Mouse (Mus musculus): ENCODE measurements at regions not wholly inside any gene's neighbourhood (a gene's known extent, or its start where the extent isn't known, plus 50 kb on each side); places are given as distances from the start of the nearest gene placed in this dataset.
"Not testable (repeated sequence)": the region's sequence is repeated elsewhere in the genome, so short reads cannot be mapped to it uniquely, and the experiment has no call there.

GRCm38 (mm10) chr3:117117838-117118237 is 149.1 kb upstream of the Palmd start:
- no peak for DNase-seq (ENCODE audit: low read depth, low spot score)

GRCm38 (mm10) chr3:117116210-117116609 is 147.4 kb upstream of the Palmd start:
- DNase-seq (ENCODE audit: low read depth, low spot score) = no peak

- DNase-seq (ENCODE audit: low read depth, low spot score) = no peak
Measured at GRCm38 (mm10) chr3:117112766-117113165, 144.0 kb upstream of the Palmd start.

DNA sequence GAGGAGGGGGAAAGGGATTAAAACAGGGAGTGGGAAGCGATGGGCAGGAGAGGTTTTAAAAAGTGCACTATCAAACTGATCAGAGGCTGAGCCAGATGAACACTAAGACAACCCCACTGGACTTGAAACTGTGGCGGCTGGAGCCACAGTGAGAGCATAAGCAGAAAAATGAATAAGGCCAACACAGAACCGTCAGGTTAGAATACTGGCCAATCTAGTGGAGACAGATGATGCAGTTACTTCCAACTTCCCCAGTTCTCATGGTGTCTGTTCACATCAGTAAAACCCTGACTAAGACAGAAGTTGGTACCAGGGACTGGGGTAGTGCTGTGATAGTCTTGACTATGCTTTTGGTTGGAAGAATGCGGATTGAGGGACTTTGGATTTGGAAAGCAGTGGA is 143.5 kb upstream of the Palmd start:
- DNase-seq (ENCODE audit: low read depth, low spot score) = no peak

- DNase-seq (ENCODE audit: low read depth, low spot score) = no peak
Measured at GRCm38 (mm10) chr3:117108966-117109700, 140.3 kb upstream of the Palmd start.

DNA sequence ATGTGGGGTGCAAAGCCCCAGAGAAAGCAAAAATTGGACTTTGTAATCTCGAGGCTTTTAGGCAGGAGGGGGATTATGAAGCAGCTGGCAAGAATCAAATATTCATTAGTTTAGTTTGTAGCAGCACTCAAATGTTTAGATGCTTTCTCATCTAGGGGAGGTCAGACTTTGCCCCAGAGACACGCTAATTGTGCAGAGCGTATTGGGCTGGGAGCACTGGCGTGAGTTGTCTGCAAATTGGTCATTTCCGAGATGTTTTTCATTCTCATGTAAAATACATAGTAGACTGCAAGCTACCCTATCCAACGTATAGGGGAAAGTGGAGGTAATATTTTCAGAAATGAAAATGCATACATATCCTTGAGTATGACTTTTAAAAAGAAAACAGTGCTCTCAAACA is 139.2 kb upstream of the Palmd start:
- DNase-seq (ENCODE audit: low read depth, low spot score) = no peak

DNA sequence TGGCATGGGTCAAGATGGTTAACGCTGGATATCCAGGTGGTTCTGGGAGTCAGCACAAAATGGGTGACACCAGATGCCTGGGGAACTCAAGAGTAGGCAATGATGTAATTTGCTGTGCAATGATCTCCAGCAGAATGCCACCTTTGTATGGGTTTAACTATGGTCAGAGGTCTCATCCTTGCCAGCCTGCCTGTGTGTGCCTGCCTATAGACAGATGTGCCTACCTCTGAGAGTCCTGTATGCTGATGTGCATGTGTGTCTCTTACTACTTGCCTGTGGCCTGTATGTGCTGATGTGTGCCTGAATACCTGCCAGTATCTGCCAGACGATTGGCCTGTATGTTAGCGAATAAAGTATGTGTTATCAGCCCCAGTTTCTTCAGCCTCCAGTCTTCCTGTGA is 138.6 kb upstream of the Palmd start:
- DNase-seq (ENCODE audit: low read depth, low spot score) = no peak

- DNase-seq (ENCODE audit: low read depth, low spot score) = peak; percentile 22
Measured at GRCm38 (mm10) chr3:117087646-117088045, 118.9 kb upstream of the Palmd start.

- DNase-seq (ENCODE audit: low read depth, low spot score) = no peak
Measured at GRCm38 (mm10) chr3:117076734-117077133, 107.9 kb upstream of the Palmd start.

GRCm38 (mm10) chr3:117073399-117073798 is 104.6 kb upstream of the Palmd start:
- no peak for DNase-seq (ENCODE audit: low read depth, low spot score)

DNA sequence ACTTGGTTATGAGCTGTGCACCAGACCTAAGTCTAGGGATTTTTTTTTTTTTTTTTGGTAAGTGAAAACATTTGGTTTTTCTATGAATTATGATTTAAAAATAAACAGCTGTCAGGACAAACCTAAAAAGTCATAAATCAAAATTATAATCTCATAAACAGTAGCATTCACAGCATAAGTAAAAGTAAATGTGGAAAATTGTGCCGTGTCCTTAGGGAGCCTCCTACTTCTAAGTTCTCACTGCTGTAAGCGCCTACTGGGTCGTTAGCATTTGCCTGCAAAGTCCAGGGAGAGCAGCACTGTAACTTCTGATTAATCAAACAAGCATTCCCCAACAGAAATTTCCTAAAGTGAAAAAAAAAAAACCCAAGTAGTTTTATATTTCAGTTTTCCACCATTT is 104.2 kb upstream of the Palmd start:
- DNase-seq (ENCODE audit: low read depth, low spot score) = no peak

DNA sequence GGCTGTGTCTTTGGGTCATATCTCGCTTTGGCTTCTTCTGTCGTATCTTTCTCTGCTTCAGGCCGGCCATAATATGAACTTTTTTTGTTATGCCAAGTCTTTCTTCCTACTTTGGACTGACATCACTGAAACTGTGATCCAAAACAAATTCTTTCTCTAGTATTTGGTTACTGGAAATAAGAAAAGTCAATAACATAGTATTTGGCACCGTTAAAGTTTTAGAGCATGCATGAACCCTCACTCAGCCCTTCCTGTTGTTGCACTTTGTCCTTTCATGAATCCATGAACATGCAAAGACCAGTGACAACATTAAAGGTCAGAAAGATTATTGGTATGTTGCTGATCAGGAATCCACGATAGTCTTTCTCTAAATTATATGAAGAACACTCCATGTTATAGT is 103.1 kb upstream of the Palmd start:
- no peak for DNase-seq (ENCODE audit: low read depth, low spot score)

DNA sequence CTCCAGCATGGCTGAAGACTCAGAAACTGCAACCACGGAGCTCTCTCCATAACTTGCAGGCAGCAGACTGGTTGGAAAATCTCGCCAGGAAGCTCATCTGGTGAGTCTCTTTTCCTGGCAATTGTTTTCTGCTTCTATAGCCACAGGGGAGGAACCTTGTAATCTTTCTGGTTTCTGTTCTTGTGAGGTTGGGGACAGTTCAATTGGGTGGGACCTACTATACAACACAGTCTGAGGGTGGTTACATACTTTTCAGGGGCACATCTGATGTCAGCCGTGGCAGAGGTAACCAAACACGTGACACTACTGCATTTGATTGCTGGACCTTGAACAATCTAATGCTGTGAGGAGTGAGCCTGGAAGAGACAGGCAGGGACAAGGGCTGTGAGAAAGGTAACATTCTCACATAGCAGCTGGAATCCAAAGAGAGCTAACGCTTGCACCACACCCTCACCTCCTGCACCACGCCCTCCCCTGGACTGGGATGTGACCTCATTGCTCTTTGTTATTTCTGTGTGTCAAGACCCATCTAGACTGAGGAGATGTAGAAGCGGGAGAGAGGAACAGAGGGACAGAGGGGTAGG is 98.8 kb upstream of the Palmd start:
- no peak for DNase-seq (ENCODE audit: low read depth, low spot score)

DNA sequence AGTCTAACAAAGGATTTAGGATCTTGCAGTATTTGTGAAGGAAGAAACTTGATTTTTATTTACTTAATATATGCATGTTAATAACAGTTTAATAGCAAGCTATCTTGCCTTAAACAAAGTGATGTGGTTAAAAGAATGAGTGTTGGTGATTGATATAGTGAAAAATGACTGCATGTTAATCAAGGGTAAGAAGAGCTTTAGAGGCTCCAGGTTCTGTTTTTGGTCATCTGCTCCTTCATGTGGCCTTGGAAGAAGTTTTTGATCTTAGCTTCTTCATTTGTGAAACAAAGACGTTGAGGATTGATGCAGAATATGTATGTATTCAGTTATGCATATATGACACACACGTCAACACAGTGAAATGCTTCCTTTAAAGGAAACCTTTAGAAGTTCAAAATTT is 97.1 kb upstream of the Palmd start:
- DNase-seq (ENCODE audit: low read depth, low spot score) = no peak

DNA sequence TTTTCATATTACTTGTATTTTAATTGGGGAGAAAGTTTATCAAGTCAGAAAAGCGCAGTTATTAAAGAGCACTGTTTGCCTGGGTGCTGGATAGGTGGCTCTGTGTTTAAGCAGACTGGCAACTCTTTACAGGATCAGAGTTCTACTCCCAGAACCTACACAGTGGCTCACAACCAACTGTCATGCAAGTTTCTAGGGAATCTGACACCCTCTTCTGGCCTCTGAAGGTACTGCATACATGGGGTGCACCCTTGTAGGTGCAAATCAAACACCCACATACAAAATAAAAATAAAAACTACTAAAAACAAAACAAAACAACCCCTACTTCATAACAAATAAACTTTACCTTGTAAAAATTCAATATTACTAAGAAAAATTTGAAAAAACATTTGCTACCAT is 93.0 kb upstream of the Palmd start:
- DNase-seq (ENCODE audit: low read depth, low spot score) = no peak

DNA sequence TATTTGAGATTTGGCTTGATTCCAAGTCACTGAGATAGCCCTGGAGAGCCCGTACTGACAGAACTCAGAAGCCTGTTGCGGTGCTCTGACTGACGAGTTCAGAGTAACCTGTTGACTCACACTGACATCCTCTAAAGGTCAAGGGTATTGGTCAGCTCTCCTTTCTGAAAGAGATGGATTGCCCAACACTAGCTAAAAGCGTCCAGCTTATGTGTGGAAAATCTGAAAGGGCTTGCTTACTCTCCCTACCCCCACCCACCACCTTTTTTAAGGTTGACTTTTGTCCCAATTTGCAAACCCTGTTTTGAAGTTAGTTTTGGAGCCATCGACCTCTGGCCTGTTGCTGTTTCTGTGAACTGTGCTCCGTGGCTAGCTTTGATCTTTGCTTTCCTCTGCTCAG is 92.4 kb upstream of the Palmd start:
- no peak for DNase-seq (ENCODE audit: low read depth, low spot score)

GRCm38 (mm10) chr3:117054711-117055110 is 85.9 kb upstream of the Palmd start:
- DNase-seq (ENCODE audit: low read depth, low spot score) = not testable (repeated sequence)

DNA sequence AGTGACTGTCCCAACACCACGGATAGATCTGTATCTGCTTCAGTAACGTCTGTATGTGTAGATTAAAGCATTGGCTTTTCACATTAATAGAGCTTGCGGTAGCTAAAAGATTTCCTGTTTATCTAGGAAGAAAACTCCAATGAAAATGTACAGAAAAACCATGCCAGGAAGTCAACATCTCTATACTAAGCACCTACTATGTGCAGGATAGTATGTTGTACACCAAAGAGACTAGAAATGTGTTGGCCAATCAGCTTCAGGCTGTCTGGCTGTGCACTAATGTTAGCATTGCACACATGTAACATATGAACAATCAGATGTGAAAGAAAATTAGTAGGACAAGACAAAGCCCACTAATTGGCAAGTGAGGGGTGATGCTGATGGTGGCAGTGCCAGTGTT is 82.6 kb upstream of the Palmd start:
- no peak for DNase-seq (ENCODE audit: low read depth, low spot score)

GRCm38 (mm10) chr3:117050909-117051308 is 82.1 kb upstream of the Palmd start:
- DNase-seq (ENCODE audit: low read depth, low spot score) = no peak

- no peak for DNase-seq (ENCODE audit: low read depth, low spot score)
Measured at GRCm38 (mm10) chr3:117049410-117049809, 80.6 kb upstream of the Palmd start.

GRCm38 (mm10) chr3:117044809-117045208 is 76.0 kb upstream of the Palmd start:
- DNase-seq (ENCODE audit: low read depth, low spot score) = no peak

DNA sequence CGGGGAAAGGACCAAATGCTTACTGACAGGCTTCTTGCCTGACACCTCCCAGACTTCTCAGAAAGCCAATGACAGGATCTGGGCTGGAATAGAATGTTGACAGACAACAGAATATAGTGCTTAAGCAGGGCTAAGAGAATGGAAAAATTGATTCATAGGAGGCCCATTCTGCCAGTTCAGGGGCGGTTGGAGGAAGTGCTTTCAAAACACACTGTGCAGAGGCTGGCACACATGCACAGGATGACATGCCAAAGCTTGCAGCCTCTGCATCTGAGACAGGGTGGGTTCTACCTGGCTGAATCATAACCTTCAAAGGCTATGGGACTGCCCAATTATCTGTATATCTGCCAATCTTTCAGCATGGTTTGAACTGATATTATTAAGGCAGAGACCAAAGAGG is 75.5 kb upstream of the Palmd start:
- no peak for DNase-seq (ENCODE audit: low read depth, low spot score)

DNA sequence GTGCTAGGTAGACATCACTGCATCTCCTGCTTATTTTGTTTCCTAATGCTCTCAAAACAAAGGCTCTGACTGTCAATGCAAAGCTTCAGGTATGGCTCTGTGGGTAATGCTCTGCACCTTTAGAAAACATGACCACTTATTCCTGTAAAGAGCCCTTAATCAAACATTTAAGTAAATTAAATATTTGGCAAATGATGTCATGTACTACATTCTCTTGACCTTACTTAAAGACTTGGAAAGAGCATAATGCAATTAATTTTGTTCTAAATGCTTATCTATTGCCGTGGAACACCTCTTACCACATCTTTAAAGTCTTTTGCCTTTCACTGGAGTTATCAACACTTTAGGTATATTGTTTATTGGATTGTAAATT is 70.1 kb upstream of the Palmd start:
- no peak for DNase-seq (ENCODE audit: low read depth, low spot score)
